Mouse (Mus musculus) G1E (cell line): ENCODE measurements around the gene Prr7.

Source experiments
- CTCF ChIP-seq: IDR thresholded peaks from 2 replicates; pipeline ENCODE4 v1.5.1; 2012; ENCODE audit warnings: low read depth, low read length, inconsistent platforms, mixed read lengths
- GATA1 ChIP-seq: IDR thresholded peaks from 2 replicates; pipeline ENCODE4 v1.6.1; 2012; ENCODE audit warnings: borderline replicate concordance, low read length, inconsistent platforms, mixed read lengths
- POLR2AphosphoS5 ChIP-seq: IDR thresholded peaks from 2 replicates; pipeline ENCODE4 v1.6.1; 2012; ENCODE audit warnings: low read depth, low read length, inconsistent platforms; ENCODE audit not compliant: insufficient replicate concordance

DNA sequence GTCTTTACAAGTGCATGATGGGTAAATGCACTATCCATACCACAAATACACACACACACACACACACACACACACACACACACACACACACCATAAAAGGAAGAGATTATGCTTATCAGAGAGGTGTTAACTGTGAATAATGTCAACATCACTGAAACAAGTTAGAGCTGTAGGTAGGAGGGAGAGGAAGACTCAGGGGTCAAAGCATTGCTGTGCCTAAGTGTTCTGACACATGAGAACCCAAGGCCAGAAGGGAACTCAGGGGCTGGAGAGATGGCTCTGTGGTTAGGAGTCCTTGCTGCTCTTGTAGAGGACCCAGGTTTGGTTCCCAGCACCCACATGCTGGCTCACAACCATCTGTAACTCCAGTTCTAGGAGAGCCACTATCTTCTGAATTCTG is 15.9 kb downstream of the Prr7 start:
- TF ChIP-seq CTCF (no peak), POLR2AphosphoS5 (no peak), GATA1 (no peak)
